Mouse (Mus musculus) CD8-positive naive resting alpha-beta T cell, adult 57 days (primary cell): ENCODE data around the gene Ap3d1. TPM values are rescaled to one million over a fixed set of nuclear protein-coding genes. Genes with fewer than 3 reads are reported as not detected.

ENCODE experiments used
- total RNA-seq: library from RNA; stranded (reverse); gene quantifications from one replicate; pipeline ENCODE4 v1.2.4, GENCODE M21; 2023

Ap3d1 gene
- total RNA-seq: 123 TPM

DNA sequence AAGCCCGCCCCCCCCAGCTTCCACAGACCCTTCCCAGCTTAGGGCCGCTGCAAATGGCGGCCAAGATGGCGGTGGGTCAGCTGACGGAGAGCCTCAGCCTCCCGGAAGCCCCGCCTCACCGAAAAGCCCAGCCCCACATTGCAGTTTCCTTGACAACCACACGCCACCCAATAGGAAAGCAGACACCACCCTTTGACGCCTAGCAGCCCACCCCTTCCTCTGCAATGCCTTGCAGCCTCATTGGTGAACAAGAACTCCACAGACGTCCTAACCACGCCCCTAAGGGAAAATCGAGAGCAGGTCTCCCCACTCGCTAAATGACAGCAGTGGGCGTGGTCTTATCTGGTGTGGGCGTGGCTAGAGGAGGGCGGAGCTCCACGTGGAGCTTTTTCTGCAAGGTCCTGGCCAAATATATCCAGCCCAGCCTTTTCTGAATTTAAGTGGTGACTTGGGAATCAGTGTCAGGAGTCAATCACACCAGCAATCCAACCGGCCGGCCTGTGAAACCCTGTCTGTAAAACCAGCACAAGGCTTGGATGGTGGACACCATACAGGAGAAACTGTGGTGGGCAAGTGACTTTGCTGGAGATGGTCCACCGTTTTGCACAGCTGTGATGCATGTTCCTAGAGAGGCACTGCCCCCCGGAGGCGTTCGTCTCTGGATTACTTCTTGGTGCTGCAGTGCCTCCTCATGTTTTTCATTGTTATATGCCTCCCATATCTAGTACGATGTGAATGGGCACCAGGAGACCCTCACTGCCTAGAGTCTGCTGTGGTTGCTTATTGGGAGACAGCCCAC lies at the start of gene Ap3d1:
Gene Ap3d1 (minus strand): TSS at position 85 of the 799 bp plus-strand sequence.

GRCm38 (mm10) chr10:80754594-80755290 lies 12.7 kb upstream of the Ap3d1 start, which contains the start of gene Dot1l:
TSS of gene Dot1l (plus strand) at chr10:80755206.

GRCm38 (mm10) chr10:80701721-80702535 lies 40.1 kb downstream of the Ap3d1 start, which contains the start of the genes Mob3a and Izumo4:
TSS of gene Mob3a (minus strand) at chr10:80701977.
TSS of gene Izumo4 (plus strand) at chr10:80702184.

DNA sequence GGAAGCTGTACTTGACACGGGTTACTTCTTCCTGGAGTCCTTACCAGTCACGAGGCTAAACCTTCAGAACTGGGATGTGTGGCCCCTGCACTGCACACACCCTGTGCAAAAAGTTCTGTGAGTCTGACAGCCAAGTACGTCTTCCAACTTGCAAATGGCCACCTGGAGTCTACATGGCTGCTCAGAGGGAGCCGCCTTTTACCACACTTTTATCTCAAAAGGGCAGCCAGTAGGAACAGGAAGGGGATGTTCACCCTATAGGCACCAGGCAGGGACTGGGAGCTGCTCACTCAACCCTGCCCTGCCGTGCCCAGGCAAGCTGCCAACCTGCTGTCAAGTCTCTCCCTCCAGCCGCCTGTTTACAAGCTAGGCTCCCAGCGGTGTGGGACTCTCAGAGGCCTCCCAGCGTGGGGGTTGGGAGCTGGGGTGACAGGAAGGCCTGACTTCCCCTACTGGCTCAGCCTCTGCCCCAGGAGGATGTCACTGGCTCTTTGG lies 64.1 kb downstream of the Ap3d1 start, which contains the start of gene Mknk2:
Gene Mknk2 (minus strand): TSS at position 171 of the 495 bp plus-strand sequence.

Other genes starting within 250 kb of the Ap3d1 start
- gene Onecut3, start 247.4 kb downstream of the Ap3d1 start, total RNA-seq: not detected
- not detected for gene Atp8b3, start 203.1 kb downstream of the Ap3d1 start, total RNA-seq
- 128 TPM for gene Rexo1, start 180.7 kb downstream of the Ap3d1 start, total RNA-seq
- 27.5 TPM for gene Klf16, start 164.9 kb downstream of the Ap3d1 start, total RNA-seq
- gene Abhd17a, start 151.9 kb downstream of the Ap3d1 start, total RNA-seq: 52.0 TPM
- 46.9 TPM for gene Scamp4, start 139.4 kb downstream of the Ap3d1 start, total RNA-seq
- gene Adat3, start 139.4 kb downstream of the Ap3d1 start, total RNA-seq: 6.0 TPM
- gene Gm49322, start 136.2 kb downstream of the Ap3d1 start, total RNA-seq: 4.5 TPM
- gene Csnk1g2, start 119.4 kb downstream of the Ap3d1 start, total RNA-seq: 209 TPM
- gene Btbd2, start 85.2 kb downstream of the Ap3d1 start, total RNA-seq: 20.7 TPM
- gene Mknk2, start 64.2 kb downstream of the Ap3d1 start, total RNA-seq: 330 TPM
- gene Mob3a, start 40.3 kb downstream of the Ap3d1 start, total RNA-seq: 138 TPM
- gene Izumo4, start 40.1 kb downstream of the Ap3d1 start, total RNA-seq: 45.1 TPM
- gene Dot1l, start 12.9 kb upstream of the Ap3d1 start, total RNA-seq: 72.9 TPM
- gene Sf3a2, start 55.9 kb upstream of the Ap3d1 start, total RNA-seq: 81.1 TPM
- gene Plekhj1, start 56.4 kb upstream of the Ap3d1 start, total RNA-seq: 141 TPM
- gene Amh, start 63.0 kb upstream of the Ap3d1 start, total RNA-seq: 1.4 TPM
- gene Jsrp1, start 71.2 kb upstream of the Ap3d1 start, total RNA-seq: not detected
- gene Oaz1, start 84.4 kb upstream of the Ap3d1 start, total RNA-seq: 517 TPM
- not detected for gene Lingo3, start 101.8 kb upstream of the Ap3d1 start, total RNA-seq
- gene Lsm7, start 112.9 kb upstream of the Ap3d1 start, total RNA-seq: 31.3 TPM
- gene Sppl2b, start 113.0 kb upstream of the Ap3d1 start, total RNA-seq: 25.5 TPM
- not detected for gene Tmprss9, start 129.6 kb upstream of the Ap3d1 start, total RNA-seq
- gene Timm13, start 158.7 kb upstream of the Ap3d1 start, total RNA-seq: 62.9 TPM
- 12.3 TPM for gene Lmnb2, start 176.0 kb upstream of the Ap3d1 start, total RNA-seq
- gene Gadd45b, start 187.8 kb upstream of the Ap3d1 start, total RNA-seq: 20.3 TPM